Mouse (Mus musculus): ENCODE measurements at regions not wholly inside any gene's neighbourhood (a gene's known extent, or its start where the extent isn't known, plus 50 kb on each side); places are given as distances from the start of the nearest gene placed in this dataset.

- peak; percentile 36 to 57; a peak in 3 of 4 replicates for ATAC-seq (replicated peaks in 1 of 2; ENCODE audit: insufficient read depth in 1 of 2, low FRiP score in 2 of 2, low TSS enrichment in 1 of 2, low read depth in 1 of 2, poor library complexity in 2 of 2, severe bottlenecking in 2 of 2)
Observed at GRCm38 (mm10) chr13:42244240-42245086, 56.8 kb upstream of the Edn1 start.

GRCm38 (mm10) chr13:42245753-42246409 lies 55.4 kb upstream of the Edn1 start:
- ATAC-seq (replicated peaks in 1 of 2; ENCODE audit: insufficient read depth in 1 of 2, low FRiP score in 2 of 2, low TSS enrichment in 1 of 2, low read depth in 1 of 2, poor library complexity in 2 of 2, severe bottlenecking in 2 of 2) = peak; percentile 63 to 80

All from hematopoietic stem cell, adult 5-6 weeks (primary cell).